Mouse (Mus musculus) kidney, adult 2 months (tissue): ENCODE measurements around the gene Acacb.

Experiments
- CTCF ChIP-seq: fragments of 200-500 bp; conservative IDR thresholded peaks from 2 replicates; pipeline ENCODE4 v1.5.1; 2011; ENCODE audit warnings: low read depth, mild to moderate bottlenecking, control low read depth, low read length, moderate library complexity, mixed read lengths; ENCODE audit not compliant: insufficient read depth, insufficient read length
- POLR2A ChIP-seq: fragments of 200-500 bp; IDR thresholded peaks from one replicate; pipeline ENCODE4 v1.6.1; 2011; ENCODE audit warnings: low read depth, low read length, control low read depth

- TF ChIP-seq POLR2A (no peak), CTCF (no peak)
These were observed 136.0 kb downstream of the Acacb start for GRCm38 (mm10) chr5:114282346-114282745.
